Mouse (Mus musculus) testis, adult 2 months (tissue): ENCODE data around the gene Patj. TPM values are rescaled to one million over a fixed set of nuclear protein-coding genes. Genes with fewer than 3 reads are reported as not detected.

Source experiments
- H3K27ac ChIP-seq: fragments of 200-500 bp; 2 replicates; pipeline ENCODE4 v1.5.1; 2012; ENCODE audit warnings: low read depth, low read length; ENCODE audit not compliant: control insufficient read depth, insufficient read depth
- H3K27me3 ChIP-seq: fragments of 200-500 bp; 2 replicates; pipeline ENCODE4 v1.6.1; 2012; ENCODE audit warnings: mild to moderate bottlenecking, low read length, moderate library complexity; ENCODE audit not compliant: control insufficient read depth, insufficient read depth
- H3K36me3 ChIP-seq: fragments of 200-500 bp; 2 replicates; pipeline ENCODE4 v1.6.1; 2012; ENCODE audit warnings: mild to moderate bottlenecking, low read length; ENCODE audit not compliant: control insufficient read depth, insufficient read depth
- H3K4me1 ChIP-seq: fragments of 200-500 bp; 2 replicates; pipeline ENCODE4 v1.6.1; 2012; ENCODE audit warnings: low read length; ENCODE audit not compliant: control insufficient read depth, insufficient read depth
- H3K4me3 ChIP-seq: fragments of 200-500 bp; 2 replicates; pipeline ENCODE4 v1.5.1; 2012; ENCODE audit warnings: low read depth, mild to moderate bottlenecking, low read length, moderate library complexity, mixed read lengths; ENCODE audit not compliant: control insufficient read depth
- CTCF ChIP-seq: fragments of 200-500 bp; IDR thresholded peaks from 2 replicates; pipeline ENCODE4 v1.5.1; 2012; ENCODE audit warnings: low read depth, mild to moderate bottlenecking, inconsistent platforms, low read length, moderate library complexity; ENCODE audit not compliant: control insufficient read depth, insufficient read depth, insufficient replicate concordance
- POLR2A ChIP-seq: fragments of 200-500 bp; IDR thresholded peaks from 2 replicates; pipeline ENCODE4 v1.6.1; 2012; ENCODE audit warnings: low read depth, mild to moderate bottlenecking, inconsistent platforms, low read length, moderate library complexity; ENCODE audit not compliant: control insufficient read depth
- polyA plus RNA-seq: library from polyadenylated mRNA; depleted of rRNA; stranded (reverse); fragments of >200 nt; gene quantifications from 2 replicates; pipeline ENCODE4 v1.2.3, GENCODE M21; 2012

The Patj gene
- polyA plus RNA-seq, 1 experiment, result 5.9 TPM

GRCm38 (mm10) chr4:98726590-98727237, 331.1 kb downstream of the Patj start, which contains the start of gene L1td1:
TSS of gene L1td1 (plus strand) at chr4:98726734.
- TF ChIP-seq POLR2A, result no peak
- TF ChIP-seq CTCF, result no peak
- H3K36me3 ChIP-seq, result no peaks in the 10 kb centered on the region
- H3K27me3 ChIP-seq, result 0 out of 2 replicates have a peak, but pooled peaks cover 3% of the 10 kb centered on the region
- H3K4me3 ChIP-seq, result peak within 1 kb of the TSS; percentile 71
- 0 out of 2 replicates have a peak within 1 kb of the TSS, but pooled peaks have one; percentile 28 for H3K27ac ChIP-seq
- peaks cover 12% of the 10 kb centered on the region; the same call in 1 of the 2 replicates for H3K4me1 ChIP-seq

DNA sequence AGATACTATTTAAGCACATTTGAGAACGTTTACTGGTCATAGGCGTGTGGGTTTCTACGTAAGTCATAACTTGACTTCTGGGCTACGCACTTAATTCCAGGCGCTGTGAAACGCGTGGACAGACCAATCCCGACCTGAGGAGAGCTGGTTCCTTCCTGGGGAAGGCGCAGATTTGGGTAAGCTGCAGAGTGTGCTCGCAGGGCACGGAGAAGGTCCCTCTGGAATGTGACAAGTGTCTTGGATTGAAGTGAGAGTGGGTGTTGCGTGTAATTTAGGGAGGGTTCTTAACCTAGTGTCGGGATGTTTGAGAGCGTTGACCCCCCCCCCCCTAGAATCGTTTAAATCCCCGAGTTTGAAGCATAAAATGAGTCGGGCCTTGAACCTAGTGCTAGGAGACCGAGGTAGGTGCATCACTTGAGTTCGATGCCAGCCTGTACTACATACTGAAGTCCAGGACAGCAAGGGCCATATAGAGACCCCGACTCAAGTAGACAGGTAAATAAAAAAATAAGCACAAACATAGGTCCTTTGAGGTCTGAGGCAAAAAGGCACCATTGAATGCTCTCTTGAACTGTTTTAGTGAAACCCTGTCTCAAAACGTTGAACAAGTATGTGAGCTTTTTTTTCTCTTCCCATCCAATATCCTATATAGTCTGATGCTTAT, 331.8 kb downstream of the Patj start:
- peaks cover 12% of the 10 kb centered on the region; the same call in 1 of the 2 replicates for H3K4me1 ChIP-seq
- H3K36me3 ChIP-seq, result no peaks in the 10 kb centered on the region
- H3K4me3 ChIP-seq, result peak overlapping the region; percentile 44
- H3K27me3 ChIP-seq, result 0 out of 2 replicates have a peak, but pooled peaks cover 3% of the 10 kb centered on the region
- H3K27ac ChIP-seq, result no peak overlapping the region
- TF ChIP-seq POLR2A (no peak), CTCF (no peak)

- Histone ChIP-seq H3K4me1 (peaks cover 12% of the 10 kb centered on the region; the same call in 1 of the 2 replicates), H3K27ac (no peak overlapping the region), H3K36me3 (no peaks in the 10 kb centered on the region), H3K27me3 (0 out of 2 replicates have a peak, but pooled peaks cover 3% of the 10 kb centered on the region), H3K4me3 (no peak overlapping the region)
- TF ChIP-seq CTCF, result no peak
- TF ChIP-seq POLR2A, result no peak
Observed at GRCm38 (mm10) chr4:98727959-98728347, 332.4 kb downstream of the Patj start.

GRCm38 (mm10) chr4:98728716-98729115, 333.1 kb downstream of the Patj start:
- Histone ChIP-seq H3K27ac (no peak overlapping the region), H3K36me3 (no peaks in the 10 kb centered on the region), H3K27me3 (0 out of 2 replicates have a peak, but pooled peaks cover 3% of the 10 kb centered on the region), H3K4me3 (no peak overlapping the region), H3K4me1 (peaks cover 12% of the 10 kb centered on the region; the same call in 1 of the 2 replicates)
- TF ChIP-seq CTCF (no peak), POLR2A (no peak)

DNA sequence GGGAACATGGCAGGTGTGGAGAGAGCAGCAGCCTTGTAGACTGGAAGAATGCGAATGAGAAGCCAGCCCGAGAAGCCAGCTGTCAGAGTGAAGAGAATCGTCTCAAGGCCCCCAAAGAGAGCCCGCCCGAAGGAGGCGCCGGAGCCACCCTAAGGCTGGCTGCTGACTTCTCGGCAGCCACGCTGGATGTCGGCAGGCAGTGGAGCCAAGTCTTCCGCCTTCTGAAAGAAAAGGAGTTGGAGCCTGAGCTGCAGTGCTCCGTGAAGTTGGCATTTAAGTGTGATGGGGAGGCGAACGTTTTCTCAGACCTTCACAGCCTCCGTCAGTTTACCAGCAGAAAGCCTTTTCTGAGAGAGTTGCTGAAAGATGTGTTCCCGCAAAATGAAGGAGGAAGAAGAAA, 338.1 kb downstream of the Patj start:
- H3K4me3 ChIP-seq, result peak overlapping the region; percentile 23
- no peaks in the 10 kb centered on the region for H3K27me3 ChIP-seq
- peaks cover 3% of the 10 kb centered on the region for H3K4me1 ChIP-seq
- no peaks in the 10 kb centered on the region for H3K36me3 ChIP-seq
- H3K27ac ChIP-seq, result no peak overlapping the region
- TF ChIP-seq POLR2A, result no peak
- TF ChIP-seq CTCF, result no peak

DNA sequence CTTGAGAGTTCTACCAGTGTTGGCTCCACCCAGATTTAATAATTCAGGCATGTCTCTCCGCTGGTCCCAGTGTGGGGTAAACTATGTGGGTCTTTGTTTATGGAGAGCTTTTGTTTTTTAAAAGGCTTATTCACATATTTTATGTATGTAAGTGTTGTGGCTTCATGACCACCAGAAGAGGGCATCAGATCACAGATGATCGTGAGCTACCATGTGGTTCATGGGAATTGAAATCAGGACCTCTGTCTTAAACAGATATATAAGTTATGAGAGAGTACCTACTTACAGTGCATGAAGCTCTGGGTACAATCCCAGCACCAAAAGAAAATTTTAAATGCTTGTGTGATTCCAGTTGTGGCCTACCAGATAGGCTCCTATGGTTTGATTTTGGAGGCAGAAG, 344.2 kb downstream of the Patj start:
- TF ChIP-seq CTCF (no peak), POLR2A (no peak)
- H3K36me3 ChIP-seq, result no peaks in the 10 kb centered on the region
- no peak overlapping the region for H3K27ac ChIP-seq
- no peak overlapping the region for H3K4me3 ChIP-seq
- no peaks in the 10 kb centered on the region for H3K4me1 ChIP-seq
- no peaks in the 10 kb centered on the region for H3K27me3 ChIP-seq

DNA sequence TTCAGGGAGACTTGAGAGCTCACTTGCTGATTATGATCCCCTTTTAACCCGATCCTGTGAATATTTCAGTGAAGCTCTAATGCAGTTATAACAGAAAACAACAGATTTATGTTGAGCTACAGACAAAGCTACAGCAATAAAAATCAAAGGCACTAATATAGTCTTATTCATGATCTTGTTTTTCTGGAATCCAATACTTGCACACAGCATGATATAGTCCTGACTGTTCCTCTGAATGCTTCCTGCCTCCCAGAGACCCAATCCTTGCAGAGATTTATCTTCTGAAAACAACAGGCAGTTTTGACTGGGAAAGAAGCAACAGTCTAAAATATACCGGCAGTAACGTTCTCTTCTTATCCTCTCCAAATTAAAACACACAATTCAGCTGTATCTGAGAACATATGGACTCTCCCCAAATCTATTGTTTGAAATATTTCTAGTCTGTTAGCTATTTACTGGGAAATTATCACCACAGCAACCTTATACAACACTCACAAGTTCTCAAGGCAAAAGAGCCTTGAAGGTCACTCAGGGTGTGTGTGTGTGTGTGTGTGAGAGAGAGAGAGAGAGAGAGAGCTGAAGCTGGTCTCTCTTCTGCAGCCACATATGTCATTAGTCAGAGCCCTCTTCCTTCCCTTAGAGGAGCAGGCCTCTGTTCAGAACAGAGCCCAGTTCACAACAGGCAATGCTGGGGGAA, 347.8 kb downstream of the Patj start:
- TF ChIP-seq CTCF, result no peak
- no peak for TF ChIP-seq POLR2A
- no peaks in the 10 kb centered on the region for H3K36me3 ChIP-seq
- H3K27ac ChIP-seq, result no peak overlapping the region

More for the DNA sequence above, 347.8 kb downstream of the Patj start:
- Histone ChIP-seq H3K27me3 (no peaks in the 10 kb centered on the region), H3K4me1 (no peaks in the 10 kb centered on the region), H3K4me3 (no peak overlapping the region)
